In the genomic region with DNA sequence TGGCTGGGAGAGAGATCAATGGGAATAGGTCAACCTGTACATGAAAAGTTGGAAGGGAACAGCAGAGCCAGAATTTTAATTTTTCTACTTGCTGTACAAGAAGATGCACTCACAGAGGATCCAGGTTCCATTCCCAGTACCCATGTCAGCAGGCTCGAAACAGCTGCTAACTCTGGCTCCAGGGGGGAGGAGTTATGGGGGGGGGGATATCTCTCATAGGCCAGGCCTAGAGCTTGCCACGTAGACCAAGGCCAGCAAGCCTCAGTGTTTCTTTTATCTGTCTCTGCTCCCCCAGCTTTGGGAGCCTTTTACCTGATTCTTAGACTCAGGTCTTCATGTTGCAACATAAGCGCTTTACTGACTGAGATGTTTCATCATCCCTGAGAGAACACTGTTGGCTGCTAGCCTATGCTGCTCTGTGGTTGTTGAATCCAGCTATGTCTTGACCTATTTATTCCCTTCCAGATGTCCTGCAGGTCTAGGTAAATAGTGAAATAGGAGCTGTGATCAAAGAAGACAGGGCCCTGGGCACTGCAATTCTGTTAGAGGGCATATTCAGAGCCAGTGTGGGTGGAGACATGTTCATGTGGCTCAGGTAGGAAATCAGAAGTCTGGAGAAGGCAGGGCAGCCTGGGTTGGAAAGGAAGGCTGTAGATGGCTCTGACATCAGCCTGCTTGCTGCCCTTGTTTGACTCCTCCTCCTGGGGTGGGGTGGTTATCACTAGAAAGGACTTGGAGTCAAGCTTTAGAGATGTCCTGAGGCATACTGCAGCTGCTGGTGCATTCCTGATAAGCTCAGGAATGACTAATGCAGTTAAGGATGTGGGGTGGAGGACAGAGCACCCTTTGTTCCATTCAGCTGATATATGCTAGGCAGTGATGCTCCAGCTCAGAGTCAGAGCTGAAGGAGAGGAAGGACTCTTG, we compare ENCODE assay signal across 8 mouse cellular contexts. TPM values are rescaled to one million over a fixed set of nuclear protein-coding genes. Genes with fewer than 3 reads are reported as not detected.
DNase-seq lines count a peak whose midpoint lies in the region; ATAC-seq lines count a peak whose summit lies in the region.

No protein-coding gene starts in this region.

- H3K27ac ChIP-seq in heart, embryonic 13.5 days (replicated peaks): peak overlapping the region; percentile 75
- peak overlapping the region; percentile 93 for H3K27ac ChIP-seq in liver, embryonic 15.5 days (replicated peaks)

- H3K36me3 ChIP-seq in heart, embryonic 13.5 days: no peaks in the 10 kb centered on the region
- H3K36me3 ChIP-seq in liver, embryonic 15.5 days (replicated peaks): no peaks in the 10 kb centered on the region

- H3K4me2 ChIP-seq in heart, embryonic 13.5 days: peak overlapping the region; percentile 29; the same call in 1 of the 2 replicates
- H3K4me2 ChIP-seq in liver, embryonic 15.5 days: peak overlapping the region; percentile 60

- no peaks in the 10 kb centered on the region for H3K9me3 ChIP-seq in heart, embryonic 13.5 days
- H3K9me3 ChIP-seq in liver, embryonic 15.5 days (replicated peaks): no peaks in the 10 kb centered on the region

- ATAC-seq in heart, embryonic 13.5 days (ENCODE audit: extremely low read depth, insufficient number of reproducible peaks, low FRiP score, low TSS enrichment): peak; percentile 82
- ATAC-seq in liver, embryonic 15.5 days (ENCODE audit: insufficient read depth): peak; percentile 98
- ATAC-seq in activated CD4-positive, CD25-positive, alpha-beta regulatory T cell, adult 4 months: no peak

- H3K4me1 ChIP-seq in heart, embryonic 13.5 days: peaks cover 58% of the 10 kb centered on the region
- H3K4me1 ChIP-seq in liver, embryonic 15.5 days (replicated peaks): peaks cover 65% of the 10 kb centered on the region

- intact Hi-C loops in heart, postnatal 25 days (cut with DNase I): no loop called here

- 44% methylated on average over 3 of the region's 3 CpGs for WGBS in heart, embryonic 13.5 days
- WGBS in liver, embryonic 15.5 days (ENCODE audit: insufficient replicate concordance): 29% methylated on average over 3 of the region's 3 CpGs

- peak; percentile 94 for DNase-seq in heart, adult 11 months
- no peak for DNase-seq in heart, postnatal 25 days (ENCODE audit: low spot score)
- peak; percentile 59 for DNase-seq in adrenal gland, postnatal 14 days
- peak; percentile 28 to 32 for DNase-seq in spleen, postnatal 14 days (ENCODE audit: low spot score in 2 of 2)
- no peak for DNase-seq in cerebellum, postnatal 4 days (ENCODE audit: low spot score in 2 of 2)

- H3K9ac ChIP-seq in heart, embryonic 13.5 days: no peak overlapping the region
- 0 out of 2 replicates have a peak overlapping the region, but pooled peaks have one; percentile 37 for H3K9ac ChIP-seq in liver, embryonic 15.5 days

- H3K27me3 ChIP-seq in heart, embryonic 13.5 days (replicated peaks): no peaks in the 10 kb centered on the region
- H3K27me3 ChIP-seq in liver, embryonic 15.5 days: no peaks in the 10 kb centered on the region

- no peak overlapping the region for H3K4me3 ChIP-seq in heart, embryonic 13.5 days
- 0 out of 2 replicates have a peak overlapping the region, but pooled peaks have one; percentile 13 for H3K4me3 ChIP-seq in liver, embryonic 15.5 days (replicated peaks)

RNA-seq across cellular contexts. Expression of a gene that starts 53.2 kb away (rescaled TPM):
- 1 to 10 TPM; 8.5 to 9.4 TPM for total RNA-seq in heart, postnatal 25 days (2021)
- total RNA-seq in adrenal gland, postnatal 14 days (2021): 18.5 and 18.6 TPM in 2 replicates
- polyA plus RNA-seq in heart, embryonic 13.5 days (2015; fragmentation: Nextera tagmentation; extraction: Ambion mirVana): 20.5 and 24.8 TPM in 2 replicates
- 27.1 and 31.7 TPM in 2 replicates for polyA plus RNA-seq in liver, embryonic 15.5 days (2015; fragmentation: Nextera tagmentation; extraction: Ambion mirVana)
- polyA plus RNA-seq in activated CD4-positive, CD25-positive, alpha-beta regulatory T cell, adult 4 months (2017; shearing (Covaris generic)): 10 to 100 TPM; 30.1 to 43.8 TPM

RNA-seq across cellular contexts. Expression of a gene that starts 54.5 kb away (rescaled TPM):
- total RNA-seq in heart, postnatal 25 days (2021): 10 to 100 TPM; 19.4 to 21.5 TPM
- 34.4 and 34.5 TPM in 2 replicates for total RNA-seq in adrenal gland, postnatal 14 days (2021)
- 29.5 and 30.5 TPM in 2 replicates for polyA plus RNA-seq in heart, embryonic 13.5 days (2015; fragmentation: Nextera tagmentation; extraction: Ambion mirVana)
- 16.7 and 18.1 TPM in 2 replicates for polyA plus RNA-seq in liver, embryonic 15.5 days (2015; fragmentation: Nextera tagmentation; extraction: Ambion mirVana)
- 10 to 100 TPM; 31.6 to 46.1 TPM for polyA plus RNA-seq in activated CD4-positive, CD25-positive, alpha-beta regulatory T cell, adult 4 months (2017; shearing (Covaris generic))

Comparison
In these comparisons a context has a peak if more than half of its experiments do, and no peak if none do; other contexts are left out.
1. DNase-seq: peak in heart, adult 11 months (single experiment), adrenal gland, postnatal 14 days (single experiment) and spleen, postnatal 14 days (2 of 2); none in heart, postnatal 25 days (single experiment) and cerebellum, postnatal 4 days (0 of 2).